Mouse (Mus musculus) kidney, postnatal 0 days (tissue): Measurements from ENCODE around the gene 4930519G04Rik. TPM values are rescaled to one million over a fixed set of nuclear protein-coding genes. Genes with fewer than 3 reads are reported as not detected.
"Not testable (repeated sequence)": the region's sequence is repeated elsewhere in the genome, so short reads cannot be mapped to it uniquely, and the experiment has no call there.

Experiments used
- ATAC-seq: fragments of 200-750 bp; cut with Nextera tagmentation; replicated peaks from 2 replicates; pipeline ENCODE4 v1.8.0; 2017; ENCODE audit warnings: low read depth, moderate number of reproducible peaks, moderate TSS enrichment, moderate library complexity; ENCODE audit not compliant: low FRiP score
- DNase-seq: peaks from one replicate; pipeline ENCODE4 v3.0.0-alpha.2; 2016; ENCODE audit warnings: low spot score
- H3K27ac ChIP-seq: fragments of 300-500 bp; sonication (generic); 2 replicates; pipeline ENCODE4 v1.5.1; 2014; ENCODE audit warnings: mild to moderate bottlenecking
- H3K27me3 ChIP-seq: fragments of 300-500 bp; sonication (generic); 2 replicates; pipeline ENCODE4 v1.6.1; 2014; ENCODE audit warnings: low read length, mixed read lengths; ENCODE audit not compliant: insufficient read depth
- H3K36me3 ChIP-seq: fragments of 300-500 bp; sonication (generic); 2 replicates; pipeline ENCODE4 v1.6.1; 2014; ENCODE audit warnings: low read length, mixed read lengths; ENCODE audit not compliant: insufficient read depth
- H3K4me1 ChIP-seq: fragments of 300-500 bp; sonication (generic); replicated peaks from 2 replicates; pipeline ENCODE4 v1.6.1; 2014; ENCODE audit warnings: antibody characterized with exemption, low read length, mixed read lengths; ENCODE audit not compliant: insufficient read depth
- H3K4me2 ChIP-seq: fragments of 300-500 bp; sonication (generic); 2 replicates; pipeline ENCODE4 v1.6.1; 2014; ENCODE audit warnings: mild to moderate bottlenecking, low read length, moderate library complexity, mixed read lengths
- H3K4me3 ChIP-seq: fragments of 300-500 bp; sonication (generic); replicated peaks from 2 replicates; pipeline ENCODE4 v1.5.1; 2014; ENCODE audit warnings: low read depth, low read length
- H3K9ac ChIP-seq: fragments of 300-500 bp; sonication (generic); 2 replicates; pipeline ENCODE4 v1.6.1; 2014; ENCODE audit warnings: low read depth, low read length
- H3K9me3 ChIP-seq: fragments of 300-500 bp; sonication (generic); replicated peaks from 2 replicates; pipeline ENCODE4 v1.6.1; 2016; ENCODE audit warnings: low read length, inconsistent platforms, mixed read lengths
- CTCF ChIP-seq: IDR thresholded peaks from 2 replicates; pipeline ENCODE4 v1.5.1; 2016; ENCODE audit warnings: antibody characterized with exemption, low read depth, mild to moderate bottlenecking, moderate library complexity
- WGBS: fragments of 180-500 bp; shearing (Covaris S2); extraction: QIAGEN DNeasy Blood & Tissue Kit; methylation state at CpG from one replicate; pipeline ENCODE4 v1.1.7; 2014; 5-methylcytosine and 5-hydroxymethylcytosine counted together
- polyA plus RNA-seq: library from polyadenylated mRNA; unstranded; fragments of >200 nt; fragmentation: Nextera tagmentation; extraction: Ambion mirVana; gene quantifications from 2 replicates; pipeline ENCODE4 v1.2.1, GENCODE M21; 2015

4930519G04Rik gene
- polyA plus RNA-seq, 1 experiment from 2014 or later = not detected

DNA sequence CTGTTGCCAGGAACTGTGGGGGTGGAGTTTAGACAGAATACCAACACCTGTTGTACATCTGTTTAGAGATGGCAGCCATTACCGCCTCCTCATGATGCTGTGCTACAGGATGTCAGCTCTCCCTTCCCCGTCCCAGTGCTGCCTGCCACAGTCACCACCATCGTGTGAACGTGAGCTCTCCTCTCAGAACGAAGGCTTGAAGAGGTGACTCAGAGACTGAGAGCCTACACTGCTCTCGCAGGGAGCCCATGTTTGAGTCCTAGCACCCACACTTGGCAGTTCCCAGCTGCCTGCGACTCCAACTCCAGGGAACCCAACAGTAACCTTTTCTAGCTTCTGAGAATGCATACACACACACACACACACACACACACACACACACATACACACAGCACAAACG is 61.4 kb downstream of the 4930519G04Rik start:
- H3K9ac ChIP-seq = no peak overlapping the region
- H3K4me3 ChIP-seq = no peak overlapping the region
- H3K4me2 ChIP-seq = no peak overlapping the region
- no peaks in the 10 kb centered on the region for H3K36me3 ChIP-seq
- no peaks in the 10 kb centered on the region for H3K27me3 ChIP-seq
- H3K4me1 ChIP-seq = no peaks in the 10 kb centered on the region
- ATAC-seq (0 out of 2 replicates have a peak, but pooled peaks have one; percentile 25), DNase-seq (no peak)
- TF ChIP-seq CTCF = no peak
- 66% methylated on average over 8 of the region's 8 CpGs for WGBS
- H3K9me3 ChIP-seq = no peaks in the 10 kb centered on the region
- no peak overlapping the region for H3K27ac ChIP-seq

DNA sequence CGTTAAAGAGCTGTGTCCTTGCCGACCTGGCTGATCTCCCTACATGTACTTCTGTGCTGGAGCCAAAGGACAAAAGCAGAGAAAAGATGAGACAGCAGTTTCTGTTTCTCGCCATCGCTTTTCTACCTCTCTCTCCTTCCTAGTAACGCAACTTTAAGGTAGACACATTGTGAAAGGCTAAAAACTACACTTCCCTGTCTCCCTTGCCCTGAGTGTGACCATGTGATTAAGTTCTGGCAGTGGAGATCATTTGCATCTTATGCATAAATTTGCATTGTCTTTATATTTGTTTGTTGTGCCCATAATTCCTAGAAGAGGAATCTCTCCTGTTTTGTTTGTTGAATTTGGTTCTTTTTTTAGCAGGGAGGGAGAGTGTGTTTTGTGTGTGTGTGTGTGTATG is 62.4 kb downstream of the 4930519G04Rik start:
- no peaks in the 10 kb centered on the region for H3K36me3 ChIP-seq
- H3K9me3 ChIP-seq = no peaks in the 10 kb centered on the region
- H3K27me3 ChIP-seq = no peaks in the 10 kb centered on the region
- no peaks in the 10 kb centered on the region for H3K4me1 ChIP-seq
- H3K4me3 ChIP-seq = no peak overlapping the region
- ATAC-seq = no peak
- H3K27ac ChIP-seq = no peak overlapping the region
- no peak for TF ChIP-seq CTCF
- 69% methylated on average over 5 of the region's 5 CpGs for WGBS
- no peak for DNase-seq
- H3K9ac ChIP-seq = no peak overlapping the region
- no peak overlapping the region for H3K4me2 ChIP-seq

DNA sequence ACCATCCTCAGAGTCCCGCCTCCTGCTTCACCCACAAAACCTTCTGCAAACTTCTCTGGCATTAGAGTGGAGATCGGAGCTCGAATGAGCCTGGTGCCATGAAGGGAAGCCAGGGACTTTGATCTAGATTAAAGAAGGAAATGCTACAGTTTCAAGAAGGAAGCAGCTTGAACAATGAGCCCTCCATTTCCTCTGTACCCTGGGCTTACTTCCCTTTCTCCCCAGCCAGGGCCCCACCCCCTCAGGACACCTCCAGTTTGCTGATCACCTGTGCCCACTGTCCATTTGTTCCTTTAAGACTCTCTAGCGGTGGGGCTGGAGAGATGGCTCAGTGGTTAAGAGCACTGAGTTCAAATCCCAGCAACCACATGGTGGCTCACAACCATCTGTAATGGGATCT is 63.3 kb downstream of the 4930519G04Rik start:
- peak; percentile 18 for DNase-seq
- H3K9me3 ChIP-seq = no peaks in the 10 kb centered on the region
- ATAC-seq = no peak
- H3K36me3 ChIP-seq = no peaks in the 10 kb centered on the region
- no peaks in the 10 kb centered on the region for H3K27me3 ChIP-seq
- no peak overlapping the region for H3K4me2 ChIP-seq
- WGBS = 68% methylated on average over 4 of the region's 4 CpGs
- TF ChIP-seq CTCF = no peak
- H3K4me1 ChIP-seq = no peaks in the 10 kb centered on the region
- H3K4me3 ChIP-seq = no peak overlapping the region
- H3K9ac ChIP-seq = no peak overlapping the region
- H3K27ac ChIP-seq = no peak overlapping the region

DNA sequence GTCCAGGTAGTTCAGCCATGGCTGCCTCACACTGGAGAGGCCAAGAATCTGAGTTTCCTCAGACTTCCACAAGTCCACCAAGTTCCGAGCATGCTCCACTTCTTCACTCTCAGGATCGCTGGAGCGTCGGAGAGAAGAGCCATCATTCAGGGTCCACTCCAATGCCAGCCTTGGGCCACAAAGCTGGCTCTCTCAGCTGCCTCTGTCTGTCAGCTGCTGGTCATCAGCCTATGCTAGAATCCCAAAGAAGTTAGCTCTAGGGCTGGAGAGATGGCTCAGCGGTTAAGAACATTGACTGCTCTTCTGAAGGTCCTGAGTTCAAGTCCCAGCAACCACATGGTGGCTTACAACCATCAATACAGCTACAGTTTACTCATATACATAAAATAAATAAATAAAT is 63.9 kb downstream of the 4930519G04Rik start:
- DNase-seq, H3K4me1 ChIP-seq, H3K9ac ChIP-seq, H3K27ac ChIP-seq, H3K9me3 ChIP-seq, H3K4me2 ChIP-seq, ATAC-seq, H3K4me3 ChIP-seq, H3K36me3 ChIP-seq, H3K27me3 ChIP-seq: not testable (repeated sequence)
- 88% methylated on average over 5 of the region's 5 CpGs for WGBS

DNA sequence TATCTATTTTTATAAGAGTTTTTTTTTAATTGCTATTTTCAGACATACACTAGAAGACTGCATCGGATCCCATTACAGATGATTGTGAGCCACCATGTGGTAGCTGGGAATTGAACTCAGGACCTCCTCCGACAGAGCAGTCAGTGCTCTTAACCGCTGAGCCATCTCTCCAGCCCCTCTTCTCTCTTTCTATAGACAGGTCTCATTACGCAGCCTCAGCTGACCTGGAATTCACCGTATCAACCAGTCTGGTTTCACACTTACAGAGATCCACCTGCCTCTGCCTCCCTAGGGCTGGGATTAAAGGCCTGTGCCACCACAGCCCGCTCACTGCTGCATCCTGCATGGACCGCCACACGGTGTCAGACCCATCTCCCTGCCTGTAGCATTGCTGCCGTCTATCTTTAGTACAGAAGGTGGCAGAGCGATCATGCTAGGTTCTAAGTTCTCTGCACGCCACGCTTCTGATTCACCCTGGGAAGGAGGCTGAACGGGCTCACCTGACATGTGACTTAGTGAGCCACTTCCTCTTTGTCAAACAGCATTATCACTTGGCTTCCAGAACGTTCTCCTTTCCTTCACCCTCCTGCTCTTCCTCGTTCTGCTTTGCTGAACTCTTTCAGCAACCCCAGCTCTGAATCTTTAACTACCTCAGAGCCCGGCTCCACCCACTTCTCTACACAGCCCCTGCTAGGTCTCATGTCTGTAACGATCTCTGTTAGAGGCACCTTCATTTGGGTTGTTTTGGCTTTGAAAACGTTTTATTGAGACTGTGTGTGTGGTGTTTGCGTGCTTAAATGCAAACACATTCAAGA is 68.3 kb downstream of the 4930519G04Rik start:
- Histone ChIP-seq H3K27ac (peak overlapping the region; percentile 58; the same call in 1 of the 2 replicates), H3K4me2 (no peak overlapping the region), H3K9me3 (0 out of 2 replicates have a peak, but pooled peaks cover 4% of the 10 kb centered on the region), H3K9ac (no peak overlapping the region), H3K36me3 (no peaks in the 10 kb centered on the region), H3K4me3 (no peak overlapping the region), H3K27me3 (no peaks in the 10 kb centered on the region), H3K4me1 (0 out of 2 replicates have a peak, but pooled peaks cover 7% of the 10 kb centered on the region)
- DNase-seq (peak; percentile 43), ATAC-seq (0 out of 2 replicates have a peak, but pooled peaks have one; percentile 38)
- WGBS = 61% methylated on average over 19 of the region's 19 CpGs
- peak; percentile 33; the same call in 1 of the 2 replicates for TF ChIP-seq CTCF

DNA sequence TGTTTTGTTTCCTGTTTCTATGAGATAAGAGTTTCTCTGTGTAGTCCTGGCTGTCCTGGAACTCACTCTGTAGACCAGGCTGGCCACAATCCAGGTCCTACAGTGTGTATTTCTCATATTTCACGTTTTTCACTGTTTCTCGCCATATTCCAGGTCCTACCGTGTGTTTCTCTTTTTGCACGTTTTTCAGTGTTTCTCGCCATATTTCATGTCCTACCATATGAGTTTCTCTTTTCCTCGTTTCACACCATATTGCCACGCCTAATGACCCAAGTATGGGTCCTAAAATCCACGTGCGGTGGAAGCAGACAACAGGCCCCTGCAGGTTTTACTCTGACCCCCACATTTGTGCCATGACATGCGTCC is 68.9 kb downstream of the 4930519G04Rik start:
- no peak for DNase-seq
- H3K27me3 ChIP-seq = no peaks in the 10 kb centered on the region
- H3K4me2 ChIP-seq = no peak overlapping the region
- H3K4me1 ChIP-seq = 0 out of 2 replicates have a peak, but pooled peaks cover 7% of the 10 kb centered on the region
- no peak overlapping the region for H3K4me3 ChIP-seq
- H3K9ac ChIP-seq = no peak overlapping the region
- 0 out of 2 replicates have a peak, but pooled peaks cover 4% of the 10 kb centered on the region for H3K9me3 ChIP-seq
- peak overlapping the region; percentile 58; the same call in 1 of the 2 replicates for H3K27ac ChIP-seq
- 54% methylated on average over 10 of the region's 10 CpGs for WGBS
- TF ChIP-seq CTCF = no peak
- ATAC-seq = no peak
- no peaks in the 10 kb centered on the region for H3K36me3 ChIP-seq
